Mouse (Mus musculus): Measurements from ENCODE around the gene Fbxw5.
A peak's percentile ranks its signal among the peaks of the same experiment; 100 is the strongest.

Gene Fbxw5

DNA sequence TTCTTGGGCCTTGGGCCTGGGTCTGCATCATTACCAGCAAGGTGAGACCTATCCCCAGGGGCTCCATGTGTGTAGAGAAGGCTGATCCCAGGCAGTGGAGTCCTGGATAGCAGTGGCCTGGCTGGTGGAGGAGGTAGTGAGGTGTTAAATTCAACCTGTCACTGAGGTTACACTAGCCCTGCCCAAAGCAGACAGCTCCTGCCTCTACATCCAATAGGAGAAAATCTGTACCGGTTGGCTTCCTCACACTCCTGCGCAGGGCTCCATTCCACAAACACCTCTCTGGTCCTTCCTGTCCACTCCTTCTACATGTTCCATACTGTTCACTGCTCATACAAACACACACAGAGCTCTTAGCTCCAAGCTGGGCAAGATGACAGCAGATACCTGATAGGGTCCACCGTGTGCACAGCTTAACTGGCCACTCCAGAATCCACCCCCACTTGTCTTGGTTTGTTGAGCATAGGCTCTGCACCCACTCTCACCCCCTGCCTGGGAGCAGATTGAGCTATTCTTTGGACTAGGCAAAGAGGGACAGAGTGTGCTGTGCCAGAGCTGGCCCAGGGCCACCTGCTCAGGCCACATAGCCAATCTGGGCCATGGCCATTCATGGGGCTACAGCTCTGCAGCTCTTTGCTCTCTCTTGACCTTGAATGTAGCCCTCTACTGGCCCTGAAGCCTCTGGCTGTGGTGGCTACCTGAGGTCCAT, 22.4 kb upstream of the Fbxw5 start:
- no peak for DNase-seq (ENCODE audit: low read depth, low spot score)

DNA sequence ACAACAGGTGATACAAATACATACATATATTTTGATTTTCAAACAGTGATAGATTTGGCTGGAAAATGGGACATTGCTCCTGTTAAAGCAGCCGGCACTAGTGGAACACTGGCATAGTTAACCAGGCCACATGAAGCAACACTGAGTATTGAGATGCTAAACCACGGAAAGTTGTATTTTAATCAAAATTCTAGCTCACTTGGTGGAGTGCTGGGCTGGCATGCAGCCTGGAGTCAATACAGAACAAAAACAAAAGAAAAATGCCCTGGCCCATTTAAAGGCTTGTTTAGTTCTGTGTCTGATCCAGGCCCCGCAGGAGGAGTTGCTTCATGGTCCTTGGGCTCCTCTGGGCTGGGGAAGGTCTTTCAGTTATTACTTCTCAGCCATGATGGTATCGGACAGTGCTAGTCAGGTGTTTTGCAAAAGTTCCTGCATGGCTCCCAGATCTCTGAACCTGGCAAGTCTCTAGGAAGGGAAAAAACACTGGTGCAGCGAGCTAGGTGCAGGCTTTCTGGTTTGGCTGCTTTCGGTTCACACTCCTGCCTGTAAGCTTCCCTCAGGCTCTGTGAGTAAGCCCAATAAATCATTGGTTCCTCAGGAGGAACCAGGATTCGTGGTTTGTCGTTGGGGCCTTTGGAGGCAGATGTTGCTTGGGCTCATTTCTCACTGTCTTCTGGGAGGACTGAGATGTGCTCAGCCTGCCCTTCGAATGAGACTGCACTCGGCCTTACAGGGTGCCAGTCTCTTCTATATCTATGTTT, 20.8 kb upstream of the Fbxw5 start:
- no peak for DNase-seq (ENCODE audit: low read depth, low spot score)

- DNase-seq (ENCODE audit: low read depth, low spot score) = no peak
Measured at GRCm38 (mm10) chr2:25480541-25480940, 20.0 kb upstream of the Fbxw5 start.

GRCm38 (mm10) chr2:25482969-25483368, 17.6 kb upstream of the Fbxw5 start:
- DNase-seq (ENCODE audit: low read depth, low spot score) = no peak

DNA sequence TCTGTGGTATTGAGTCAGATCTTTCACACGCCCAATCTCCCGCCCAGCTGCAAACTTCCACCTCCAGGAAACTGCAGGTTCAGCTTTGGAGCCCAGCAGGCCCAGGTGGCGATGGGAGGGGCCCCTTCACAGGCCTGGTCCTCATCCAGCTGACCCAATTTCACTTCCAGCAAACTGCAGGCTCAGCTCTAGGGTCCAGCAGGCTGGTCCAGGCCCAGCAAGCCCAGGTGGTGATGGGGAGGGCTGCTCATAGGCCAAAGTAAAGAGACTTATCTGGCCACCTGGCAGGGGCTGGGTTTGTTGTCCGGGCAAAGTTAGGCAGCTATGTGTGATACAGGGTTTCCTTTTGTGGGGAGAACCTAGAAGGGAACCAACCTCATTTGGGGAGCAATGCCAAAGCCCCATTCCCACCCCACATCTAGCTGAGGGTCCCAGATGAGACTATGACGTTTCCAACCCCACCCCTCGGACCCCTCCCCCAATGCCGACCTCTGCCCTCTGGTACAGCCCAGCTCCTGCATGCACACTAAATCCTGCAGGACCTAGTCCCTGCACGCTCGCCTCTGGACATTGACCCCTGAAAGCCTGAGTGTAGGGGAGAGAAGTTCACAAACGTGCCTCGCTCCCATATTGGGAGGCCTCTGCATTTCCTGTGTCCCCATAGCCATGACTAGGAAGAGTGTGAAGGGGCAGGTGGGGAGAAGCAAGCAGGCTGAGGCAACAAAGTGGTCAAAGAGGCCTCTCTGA, 15.5 kb upstream of the Fbxw5 start:
- DNase-seq (ENCODE audit: low read depth, low spot score) = no peak

DNA sequence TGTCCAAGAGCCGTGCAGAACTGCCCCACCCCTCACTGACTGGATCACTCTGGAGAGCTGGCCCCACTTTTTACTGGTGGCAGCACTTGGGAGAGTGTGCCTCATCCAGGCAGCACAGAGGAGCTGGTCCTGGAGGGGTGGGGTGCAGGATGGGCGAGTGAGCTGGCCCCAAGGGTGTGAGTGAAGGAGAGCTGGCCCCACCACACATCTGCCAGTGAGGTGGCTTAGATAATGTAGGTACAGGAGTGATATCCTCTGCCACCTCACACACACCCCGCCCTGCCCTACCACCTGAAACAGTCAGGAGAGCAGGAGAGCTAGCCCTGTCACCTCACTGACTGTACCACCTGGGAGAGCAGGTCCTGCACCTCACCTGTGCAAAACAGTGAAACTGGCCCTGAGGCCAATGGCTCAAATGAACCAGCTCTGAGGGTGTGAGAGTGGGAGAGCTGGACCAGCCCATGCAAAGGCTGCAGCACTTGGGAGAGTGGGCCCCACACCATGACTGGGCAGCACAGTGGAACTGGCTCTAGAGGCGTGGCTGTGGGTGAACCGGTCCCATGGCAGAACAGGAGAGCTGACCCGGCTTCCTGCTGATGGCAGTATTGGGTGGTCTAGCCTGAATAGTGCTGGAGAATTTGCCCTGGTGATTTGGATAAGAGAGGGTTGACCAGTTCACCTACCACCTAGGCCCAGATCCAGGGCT, 12.4 kb upstream of the Fbxw5 start:
- DNase-seq (ENCODE audit: low read depth, low spot score) = no peak

- no peak for DNase-seq (ENCODE audit: low read depth, low spot score)
Measured at GRCm38 (mm10) chr2:25488671-25489068, 11.9 kb upstream of the Fbxw5 start.

DNA sequence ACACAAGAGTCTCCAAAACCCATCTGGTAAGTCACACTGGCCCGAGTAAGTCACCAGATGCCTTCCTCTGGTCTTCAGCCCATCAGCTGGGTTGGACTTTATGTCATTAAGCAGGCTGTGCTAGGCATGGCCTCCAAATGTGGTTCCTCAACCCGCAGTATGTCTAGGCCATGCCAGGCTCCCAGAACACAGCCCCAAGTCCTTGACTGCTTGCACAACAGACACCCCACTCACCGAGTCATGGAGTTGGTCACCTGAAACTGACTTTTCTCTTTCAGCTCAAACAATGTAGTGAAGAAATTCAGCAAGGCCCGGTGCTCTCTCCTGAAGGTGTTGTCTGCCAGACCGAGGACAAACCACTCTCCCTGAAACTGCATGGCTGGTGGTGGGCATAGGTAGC, 7.6 kb upstream of the Fbxw5 start:
- DNase-seq (ENCODE audit: low read depth, low spot score) = no peak

GRCm38 (mm10) chr2:25493476-25493961, 7.0 kb upstream of the Fbxw5 start, which contains the start of gene Lcn12:
Lcn12 (minus strand) TSS chr2:25493911.
- no peak for DNase-seq (ENCODE audit: low read depth, low spot score)

GRCm38 (mm10) chr2:25496462-25496861, 4.1 kb upstream of the Fbxw5 start:
- no peak for DNase-seq (ENCODE audit: low read depth, low spot score)

GRCm38 (mm10) chr2:25497846-25498575, 2.5 kb upstream of the Fbxw5 start:
- no peak for DNase-seq (ENCODE audit: low read depth, low spot score)

DNA sequence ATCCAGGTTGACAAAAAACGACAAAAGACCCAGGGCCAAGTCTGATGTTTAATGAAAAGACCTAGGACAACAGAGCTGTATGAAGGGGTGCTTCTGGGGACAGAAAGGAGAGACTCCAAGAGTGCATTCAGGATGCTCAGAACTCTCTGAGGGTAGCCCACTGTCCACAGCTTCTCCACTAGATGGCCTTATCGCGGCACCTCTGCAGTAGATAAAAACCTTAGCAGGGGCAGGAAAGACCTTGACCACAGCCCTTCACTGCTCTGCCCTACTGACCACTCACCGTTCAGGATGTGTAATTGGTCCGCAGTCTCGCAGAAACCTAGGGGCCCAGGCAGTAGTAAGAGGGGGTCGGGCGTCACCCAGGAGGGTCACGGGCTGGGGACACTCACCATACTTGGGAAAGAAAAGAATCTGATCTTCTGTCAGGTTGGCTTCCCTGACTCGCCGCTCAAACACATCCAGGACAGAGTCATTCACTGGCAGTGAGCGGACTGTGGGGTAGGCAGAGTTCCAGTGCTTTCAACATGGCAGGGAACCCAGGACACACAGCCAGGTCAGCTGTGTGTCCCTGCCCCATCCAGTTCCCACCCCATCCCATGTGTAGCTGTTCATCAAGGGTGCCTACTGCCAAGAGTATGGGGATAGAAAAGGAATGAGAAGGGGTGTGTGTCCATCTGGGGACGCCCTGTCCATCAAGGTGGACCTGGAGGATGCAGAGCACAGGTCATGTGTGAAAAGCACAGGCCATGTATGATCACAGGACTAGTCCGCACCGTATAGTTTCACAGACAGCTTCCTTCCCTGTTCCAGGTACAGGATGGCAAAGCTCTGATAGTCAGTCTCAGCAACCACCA, 1.7 kb upstream of the Fbxw5 start:
- no peak for DNase-seq (ENCODE audit: low read depth, low spot score)

DNA sequence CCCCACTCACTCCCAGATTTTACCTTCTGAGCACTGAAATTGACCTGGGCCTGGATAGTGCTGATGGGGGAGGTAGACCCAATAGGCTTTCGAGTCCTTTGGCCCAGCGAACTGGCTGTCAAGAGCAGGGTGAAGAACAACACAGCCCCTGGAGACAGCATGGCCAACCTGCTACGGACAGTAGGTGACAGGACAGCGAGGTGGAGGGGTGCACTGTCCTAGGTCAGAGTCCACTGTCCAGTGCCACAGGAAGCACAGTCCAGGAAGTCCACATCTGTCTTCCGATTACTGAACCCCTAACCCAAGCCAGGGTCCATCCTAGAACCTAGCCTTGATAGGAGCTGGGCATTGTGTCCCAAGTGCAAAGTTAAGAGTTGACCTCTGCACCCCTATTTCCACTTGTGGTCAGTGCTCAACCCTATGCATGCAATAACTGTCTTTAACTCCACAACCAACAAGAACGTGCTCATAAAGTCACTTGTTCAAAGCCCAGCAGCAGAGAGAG, 427 bp upstream of the Fbxw5 start:
- no peak for DNase-seq (ENCODE audit: low read depth, low spot score)

- no peak for DNase-seq (ENCODE audit: low read depth, low spot score)
Measured at GRCm38 (mm10) chr2:25501593-25502486, 1.3 kb downstream of the Fbxw5 start, which contains the start of gene C8g. C8g (minus strand) TSS chr2:25501719.

- peak; percentile 62 for DNase-seq (ENCODE audit: low read depth, low spot score)
Measured at GRCm38 (mm10) chr2:25502726-25503125, 2.2 kb downstream of the Fbxw5 start.

GRCm38 (mm10) chr2:25504538-25504937, 4.0 kb downstream of the Fbxw5 start:
- no peak for DNase-seq (ENCODE audit: low read depth, low spot score)

DNA sequence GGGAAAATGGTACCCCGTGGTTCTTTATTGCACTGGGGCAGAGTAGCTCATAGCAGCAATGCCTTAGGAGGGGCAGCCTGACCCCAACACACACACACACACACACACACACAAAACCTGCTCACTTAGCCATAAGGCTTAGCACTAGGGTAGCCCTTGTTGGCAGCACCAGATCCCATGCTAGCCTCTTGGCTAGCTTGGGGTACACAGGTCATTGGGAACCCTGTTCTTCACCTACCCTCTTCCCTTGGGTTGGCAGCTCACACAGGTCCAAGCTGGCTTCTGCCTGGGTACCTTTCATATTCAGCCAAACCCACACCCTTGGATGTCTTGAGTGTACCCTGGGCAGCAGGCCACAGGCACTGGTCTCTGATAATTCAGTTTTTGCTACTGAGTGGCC, 4.5 kb downstream of the Fbxw5 start:
- DNase-seq (ENCODE audit: low read depth, low spot score) = no peak

- DNase-seq (ENCODE audit: low read depth, low spot score) = no peak
Measured at GRCm38 (mm10) chr2:25505860-25506259, 5.3 kb downstream of the Fbxw5 start.

DNA sequence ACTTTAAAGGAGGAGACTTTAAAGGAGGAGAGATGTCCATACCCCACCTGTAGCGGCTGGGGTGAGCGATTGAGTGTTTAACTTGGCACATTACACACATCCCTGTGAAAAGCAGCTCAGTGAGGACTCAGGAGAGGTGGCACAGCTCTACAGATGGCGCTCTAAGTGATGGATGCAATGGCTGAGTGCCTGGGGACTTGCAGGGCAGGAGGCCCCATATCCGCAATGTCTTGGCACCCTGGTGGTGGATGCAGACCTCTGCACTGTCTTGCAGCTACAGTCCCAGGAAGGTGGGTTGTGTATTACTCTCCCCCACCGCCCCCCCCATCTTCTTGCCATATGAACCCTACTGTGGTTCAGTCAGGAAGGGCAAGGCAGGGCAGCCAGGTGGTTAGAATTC, 6.4 kb downstream of the Fbxw5 start:
- DNase-seq (ENCODE audit: low read depth, low spot score) = no peak

Data from c-Kit-negative CD71-positive TER-119-positive erythroid progenitor cells, embryonic 14.5 days (primary cell).